Mouse (Mus musculus): ENCODE data around the gene Cxadr. TPM values are rescaled to one million over a fixed set of nuclear protein-coding genes. Genes with fewer than 3 reads are reported as not detected.

Cxadr gene
- 22.4 and 24.7 TPM in 2 replicates for polyA plus RNA-seq (2012; rRNA removed)

DNA sequence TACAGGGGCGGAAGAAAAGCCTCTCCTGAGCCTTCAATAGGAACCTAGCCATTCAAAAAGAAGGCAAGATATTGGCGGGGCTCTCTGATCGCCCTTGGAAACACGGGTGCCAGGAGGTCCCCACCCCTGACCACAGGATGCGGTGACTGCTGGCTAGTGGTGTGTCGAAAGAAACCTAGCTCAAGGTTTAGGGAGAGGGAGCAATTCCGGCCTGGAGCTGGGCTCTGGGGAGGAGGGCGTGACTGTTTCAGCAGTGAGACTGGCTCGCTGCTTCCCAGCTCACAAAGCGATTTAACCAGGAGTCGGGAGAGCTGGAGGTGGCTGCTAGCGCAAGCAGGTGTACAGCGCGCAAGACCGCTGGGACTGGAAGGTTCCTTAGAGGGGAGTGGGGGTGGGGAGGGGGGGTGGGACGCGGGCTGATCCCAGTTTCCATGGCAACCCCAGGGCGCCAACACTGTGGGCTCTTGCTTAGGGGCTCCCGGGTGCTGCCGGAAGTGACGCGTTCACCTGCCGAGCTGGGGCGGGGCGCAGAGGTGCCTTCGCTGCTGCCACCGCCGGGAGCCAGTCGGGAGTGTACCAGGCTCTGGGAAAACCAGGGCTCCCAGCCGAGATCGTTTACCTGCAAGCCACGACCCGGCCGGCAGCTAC is at the start of gene Cxadr:
TSS of gene Cxadr (plus strand) at position 307 of the 648 bp plus-strand sequence.

DNA sequence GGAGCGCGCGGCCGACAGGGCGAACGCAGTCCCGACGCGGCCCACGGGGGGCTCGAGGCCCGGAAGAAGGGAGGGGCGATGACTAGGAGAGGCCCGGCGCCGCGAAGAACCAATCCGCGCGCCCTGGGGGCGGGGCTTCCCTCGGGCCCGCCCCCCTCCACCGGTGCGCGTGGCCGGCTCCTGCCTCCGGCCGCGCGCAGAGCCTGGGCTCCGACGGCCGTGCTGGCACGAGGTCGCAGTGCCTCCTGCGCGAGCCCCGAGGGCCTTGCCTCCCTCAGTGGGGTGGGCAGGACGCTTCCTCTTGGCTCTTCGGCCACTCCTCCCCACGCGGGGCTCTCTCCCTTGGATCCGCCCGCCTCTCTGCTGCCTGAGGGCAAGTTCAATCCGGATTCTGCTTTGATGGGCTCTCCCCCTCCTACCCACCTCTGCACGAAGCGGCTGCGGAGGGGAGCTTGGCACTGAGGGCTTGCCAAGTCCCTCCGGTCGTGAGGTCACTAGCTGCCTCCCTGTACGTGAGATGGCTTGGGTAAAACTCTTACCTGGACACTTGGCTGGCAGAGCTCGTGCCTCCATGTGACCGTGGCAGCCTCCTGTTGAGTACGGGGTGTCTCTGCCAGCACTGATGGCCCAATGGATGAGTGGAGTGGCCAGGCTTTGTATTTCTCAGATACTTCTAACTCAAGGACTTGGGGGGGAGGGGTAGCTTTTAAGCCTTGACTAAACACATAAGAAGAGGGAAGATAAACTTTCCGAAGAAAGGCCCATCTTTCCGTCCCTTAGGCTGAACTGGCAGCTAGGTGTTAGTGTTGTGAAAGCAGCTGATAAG is 75.7 kb downstream of the Cxadr start, which contains the start of gene Btg3:
TSS of gene Btg3 (minus strand) at position 448 of the 826 bp plus-strand sequence.

Other genes starting within 250 kb of the Cxadr start
- gene Btg3, start 75.7 kb downstream of the Cxadr start, polyA plus RNA-seq (2012; rRNA removed), result 0.16 and 0.36 TPM in 2 replicates